Mouse (Mus musculus): ENCODE measurements at regions not wholly inside any gene's neighbourhood (a gene's known extent, or its start where the extent isn't known, plus 50 kb on each side); places are given as distances from the start of the nearest gene placed in this dataset.

GRCm38 (mm10) chr14:8993421-8993820 is 327.4 kb upstream of the 4930452B06Rik start:
- TF ChIP-seq CTCF (IDR thresholded peaks at IDR 0.05; ENCODE audit: low read depth) (no peak), EP300 (IDR thresholded peaks at IDR 0.05; ENCODE audit: low read depth) (no peak)
